Mouse (Mus musculus) thymus, adult 2 months (tissue): ENCODE results near the gene Ceacam10.

Experiments
- CTCF ChIP-seq: fragments of 200-500 bp; IDR thresholded peaks from 2 replicates; pipeline ENCODE4 v1.5.1; 2012; ENCODE audit warnings: mild to moderate bottlenecking, control low read depth, low read length, moderate library complexity, borderline replicate concordance; ENCODE audit not compliant: control insufficient read depth, poor library complexity, insufficient read depth; ENCODE audit errors: extremely low read depth
- POLR2A ChIP-seq: fragments of 200-500 bp; IDR thresholded peaks from 2 replicates; pipeline ENCODE4 v1.6.1; 2012; ENCODE audit warnings: mild to moderate bottlenecking, low read length, control low read depth, moderate library complexity; ENCODE audit not compliant: control insufficient read depth, poor library complexity, insufficient read depth; ENCODE audit errors: extremely low read depth

DNA sequence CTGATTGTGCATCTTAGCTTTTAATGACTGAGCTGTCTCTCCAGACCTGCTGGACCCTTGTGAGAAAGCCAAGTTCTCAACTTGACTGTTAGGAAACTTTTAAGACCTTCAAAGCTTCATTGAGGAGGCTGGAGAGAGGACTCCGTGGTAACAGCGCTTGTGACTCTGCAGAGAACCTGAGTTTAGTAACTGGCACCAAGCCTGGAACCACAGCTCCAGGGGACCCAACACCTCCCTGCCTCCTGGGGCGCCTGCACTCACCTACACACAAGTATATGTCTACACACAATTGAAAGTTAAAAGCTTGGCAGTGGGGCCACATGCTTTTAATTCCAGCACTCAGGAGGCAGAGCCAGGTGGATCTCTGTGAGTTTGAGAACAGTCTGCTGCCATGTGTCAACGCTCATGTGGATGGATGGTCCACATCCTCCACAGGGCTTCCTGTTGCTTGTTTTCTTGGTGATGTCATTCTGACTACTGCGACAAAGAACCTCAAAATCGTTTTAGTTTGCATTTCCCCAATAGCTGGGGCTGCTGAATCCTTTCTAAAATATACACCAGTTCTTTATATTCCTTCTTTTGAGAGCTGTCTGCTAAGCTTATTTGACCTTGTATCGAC lies 25.3 kb downstream of the Ceacam10 start:
- TF ChIP-seq CTCF (no peak), POLR2A (no peak)
